In the genomic region with DNA sequence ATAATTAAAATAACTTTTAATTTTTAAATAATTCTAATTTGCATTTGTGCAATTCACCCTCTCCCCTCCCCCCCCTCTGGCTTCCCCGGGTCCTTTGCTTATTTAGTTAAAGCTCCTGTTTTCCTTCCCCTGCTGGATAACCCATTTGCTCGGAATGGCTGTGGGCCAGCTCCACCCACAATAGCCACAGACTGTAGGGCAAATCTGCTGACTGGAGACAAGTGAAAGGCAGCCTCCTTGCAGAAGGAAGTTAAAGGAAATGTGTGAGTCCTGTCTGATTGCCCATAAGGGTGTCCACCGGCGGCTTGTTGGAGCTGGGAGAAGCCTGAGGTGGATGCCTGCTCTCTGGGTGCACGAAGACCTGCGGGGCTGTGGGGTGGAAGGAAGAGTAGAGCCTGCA, we compare ENCODE assay signal across 8 mouse cellular contexts.
DNase-seq lines count a peak whose midpoint lies in the region; ATAC-seq and TF ChIP-seq lines count a peak whose summit lies in the region.

No protein-coding gene starts in this region.

- no peak for TF ChIP-seq CTCF in liver, postnatal 0 days (IDR thresholded peaks at IDR 0.05; ENCODE audit: low read depth)

- H3K27ac ChIP-seq in forebrain, embryonic 12.5 days, result peak overlapping the region; percentile 56
- peak overlapping the region; percentile 18; the same call in 1 of the 2 replicates for H3K27ac ChIP-seq in liver, postnatal 0 days (ENCODE audit: low read depth)
- H3K27ac ChIP-seq in stomach, embryonic 15.5 days, result 0 out of 2 replicates have a peak overlapping the region, but pooled peaks have one; percentile 40

- TF ChIP-seq EP300 in liver, postnatal 0 days (IDR thresholded peaks at IDR 0.05; ENCODE audit: low read depth), result no peak

- peaks cover 67% of the 10 kb centered on the region for H3K27me3 ChIP-seq in megakaryocyte, embryonic 14.5 days (replicated peaks)
- H3K27me3 ChIP-seq in forebrain, embryonic 12.5 days, result 0 out of 2 replicates have a peak, but pooled peaks cover 3% of the 10 kb centered on the region
- H3K27me3 ChIP-seq in liver, postnatal 0 days (ENCODE audit: insufficient read depth, low read length), result no peaks in the 10 kb centered on the region
- no peaks in the 10 kb centered on the region for H3K27me3 ChIP-seq in stomach, embryonic 15.5 days (replicated peaks)

- peak; percentile 29 to 49 for DNase-seq in layer of hippocampus, adult 8-10 months (ENCODE audit: low spot score in 2 of 2)
- peak; percentile 47 for DNase-seq in liver, postnatal 0 days
- DNase-seq in c-Kit-positive CD71-positive TER-119-positive erythroid progenitor cells, embryonic 14.5 days (ENCODE audit: low spot score), result no peak

- H3K9me3 ChIP-seq in megakaryocyte, embryonic 14.5 days, result no peaks in the 10 kb centered on the region
- no peaks in the 10 kb centered on the region for H3K9me3 ChIP-seq in forebrain, embryonic 12.5 days
- H3K9me3 ChIP-seq in liver, postnatal 0 days (ENCODE audit: low read length), result no peaks in the 10 kb centered on the region
- no peaks in the 10 kb centered on the region for H3K9me3 ChIP-seq in stomach, embryonic 15.5 days

- H3K36me3 ChIP-seq in megakaryocyte, embryonic 14.5 days (replicated peaks; ENCODE audit: low read length), result no peaks in the 10 kb centered on the region
- H3K36me3 ChIP-seq in forebrain, embryonic 12.5 days (replicated peaks), result no peaks in the 10 kb centered on the region
- no peaks in the 10 kb centered on the region for H3K36me3 ChIP-seq in liver, postnatal 0 days (replicated peaks; ENCODE audit: insufficient read depth, low read length)
- H3K36me3 ChIP-seq in stomach, embryonic 15.5 days, result no peaks in the 10 kb centered on the region

- peaks cover 36% of the 10 kb centered on the region for H3K4me1 ChIP-seq in megakaryocyte, embryonic 14.5 days
- peaks cover 25% of the 10 kb centered on the region for H3K4me1 ChIP-seq in forebrain, embryonic 12.5 days
- peaks cover 12% of the 10 kb centered on the region for H3K4me1 ChIP-seq in liver, postnatal 0 days (ENCODE audit: insufficient read depth)
- peaks cover 14% of the 10 kb centered on the region for H3K4me1 ChIP-seq in stomach, embryonic 15.5 days

- no peak for ATAC-seq in megakaryocyte, adult 5-6 weeks (ENCODE audit: poor library complexity, severe bottlenecking)
- ATAC-seq in forebrain, embryonic 12.5 days (ENCODE audit: low FRiP score), result peak; percentile 17; the same call in 1 of the 2 replicates
- peak; percentile 67 to 72 for ATAC-seq in hematopoietic stem cell, adult 5-6 weeks (replicated peaks in 1 of 2; ENCODE audit: insufficient read depth in 1 of 2, low FRiP score in 2 of 2, low TSS enrichment in 1 of 2, low read depth in 1 of 2, poor library complexity in 2 of 2, severe bottlenecking in 2 of 2)
- peak; percentile 40; the same call in 1 of the 2 replicates for ATAC-seq in liver, postnatal 0 days
- ATAC-seq in stomach, embryonic 15.5 days (ENCODE audit: insufficient read depth, low FRiP score, low read depth), result peak; percentile 52; the same call in 1 of the 2 replicates

- no peak overlapping the region for H3K9ac ChIP-seq in forebrain, embryonic 12.5 days
- no peak overlapping the region for H3K9ac ChIP-seq in liver, postnatal 0 days (replicated peaks)
- no peak overlapping the region for H3K9ac ChIP-seq in stomach, embryonic 15.5 days

- H3K4me3 ChIP-seq in megakaryocyte, embryonic 14.5 days (replicated peaks), result peak overlapping the region; percentile 64
- H3K4me3 ChIP-seq in forebrain, embryonic 12.5 days (replicated peaks), result no peak overlapping the region
- H3K4me3 ChIP-seq in liver, postnatal 0 days (ENCODE audit: low read depth, low read length), result no peak overlapping the region
- H3K4me3 ChIP-seq in stomach, embryonic 15.5 days (replicated peaks), result no peak overlapping the region

- WGBS in forebrain, embryonic 12.5 days, result 51% methylated on average over 6 of the region's 6 CpGs
- 18% methylated on average over 6 of the region's 6 CpGs for WGBS in liver, postnatal 0 days (ENCODE audit: insufficient replicate concordance)
- 16% methylated on average over 6 of the region's 6 CpGs for WGBS in stomach, embryonic 15.5 days

- 0 out of 2 replicates have a peak overlapping the region, but pooled peaks have one; percentile 22 for H3K4me2 ChIP-seq in forebrain, embryonic 12.5 days
- peak overlapping the region; percentile 3 for H3K4me2 ChIP-seq in liver, postnatal 0 days (ENCODE audit: low read depth, low read length)
- H3K4me2 ChIP-seq in stomach, embryonic 15.5 days, result no peak overlapping the region; the same call in 1 of the 2 replicates
